Mouse (Mus musculus): ENCODE data around the gene Mmp11. TPM values are rescaled to one million over a fixed set of nuclear protein-coding genes. Genes with fewer than 3 reads are reported as not detected.
"Not testable (repeated sequence)": the region's sequence is repeated elsewhere in the genome, so short reads cannot be mapped to it uniquely, and the experiment has no call there.

Mmp11 gene
- polyA plus RNA-seq, 2 experiments = 1.1 to 1.5 TPM

DNA sequence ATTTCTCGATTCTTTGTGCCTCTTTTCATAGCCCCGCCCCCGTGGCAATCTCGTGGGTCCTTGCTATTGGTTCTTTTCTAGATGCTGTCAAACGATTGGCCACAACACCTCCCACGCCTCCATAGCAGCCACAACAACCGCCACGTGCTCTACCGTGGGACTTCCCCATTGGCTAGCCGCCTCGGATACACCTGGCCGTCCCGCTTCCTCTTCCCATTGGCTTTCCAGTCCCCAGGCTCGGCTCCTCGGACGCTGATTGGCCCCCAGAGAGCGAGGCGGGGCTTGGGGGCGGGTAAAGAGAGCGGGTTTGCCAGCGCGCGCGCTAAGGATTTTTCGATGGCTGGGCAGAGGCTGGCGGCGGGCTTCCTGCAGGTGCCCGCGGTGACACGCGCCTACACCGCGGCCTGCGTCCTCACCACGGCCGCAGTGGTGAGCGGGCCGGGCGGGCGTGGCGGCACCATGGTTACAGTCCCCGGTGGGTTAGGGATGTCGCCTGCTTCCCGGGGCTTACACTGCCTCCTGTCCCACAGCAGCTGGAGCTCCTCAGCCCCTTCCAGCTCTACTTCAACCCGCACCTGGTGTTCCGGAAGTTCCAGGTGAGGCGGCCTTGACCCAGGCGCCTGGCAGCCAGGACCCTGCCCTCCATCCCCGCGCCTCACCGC is 43.1 kb downstream of the Mmp11 start, which contains the start of gene Derl3:
Gene Derl3, plus strand, starts transcription at position 325 of the 662 bp plus-strand sequence.
- ATAC-seq (ENCODE audit: insufficient read depth) = peak; percentile 98

DNA sequence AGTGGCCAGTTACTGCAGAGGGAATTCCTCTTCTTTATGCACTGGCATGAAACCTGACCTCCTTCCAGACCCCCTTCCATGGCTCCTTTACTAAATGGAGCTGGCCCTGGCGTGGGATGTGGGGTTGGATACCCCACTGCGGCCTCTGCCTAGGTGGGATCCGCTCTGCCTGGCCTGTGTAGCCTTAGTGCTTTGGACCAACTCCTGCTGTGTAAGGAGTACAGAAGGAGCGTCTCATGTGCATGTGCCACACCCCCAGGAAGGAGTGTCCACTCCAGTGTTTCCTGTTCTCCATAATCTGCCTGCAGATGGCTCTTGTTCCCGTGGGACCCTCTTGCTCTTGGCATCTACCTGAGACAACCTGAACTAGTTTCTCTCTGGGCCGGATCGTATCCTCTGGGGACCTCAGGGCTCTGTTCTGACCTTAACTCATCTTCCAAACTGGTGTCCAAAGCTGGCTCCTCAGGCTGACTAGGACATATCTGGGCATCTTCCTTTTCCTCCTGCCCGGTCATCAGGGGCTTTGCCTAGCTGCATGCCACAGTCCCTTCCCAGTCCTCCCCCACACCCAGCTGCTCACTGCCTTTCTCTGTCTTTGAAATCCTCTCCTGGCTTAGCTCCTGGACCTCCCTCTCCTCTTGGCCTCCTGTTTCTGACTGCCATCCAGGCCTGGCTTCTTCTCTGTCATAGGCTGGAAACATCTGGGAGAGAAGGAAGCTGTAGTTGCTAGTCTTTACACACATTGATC is 46.7 kb downstream of the Mmp11 start:
- TF ChIP-seq CTCF (IDR thresholded peaks at IDR 0.05; ENCODE audit: low read depth) (no peak), EP300 (IDR thresholded peaks at IDR 0.05; ENCODE audit: low read depth) (no peak)
- H3K9me3 ChIP-seq (ENCODE audit: control insufficient read depth, low read length) = no peaks in the 10 kb centered on the region
- no peak overlapping the region for H3K27ac ChIP-seq
- no peak overlapping the region for H3K4me2 ChIP-seq (ENCODE audit: low read depth)
- no peak for ATAC-seq (ENCODE audit: insufficient read depth)
- no peaks in the 10 kb centered on the region for H3K36me3 ChIP-seq (replicated peaks; ENCODE audit: control insufficient read depth, insufficient read depth, low read depth)
- peaks cover 0 to 3% of the 10 kb centered on the region in 2 experiments; a peak in 1 of 4 replicates for H3K4me1 ChIP-seq (replicated peaks; ENCODE audit: control insufficient read depth in 2 of 2, insufficient read depth in 2 of 2, low read length in 1 of 2)
- no peak for DNase-seq (ENCODE audit: low read depth in 3 of 3, low spot score in 3 of 3)
- no peak overlapping the region for H3K4me3 ChIP-seq (ENCODE audit: insufficient read depth in 1 of 2, low read depth in 2 of 2, low read length in 2 of 2)
- H3K27me3 ChIP-seq (ENCODE audit: control insufficient read depth, insufficient read depth, low read length) = no peaks in the 10 kb centered on the region
- no peak overlapping the region for H3K9ac ChIP-seq (replicated peaks)
- WGBS (ENCODE audit: insufficient replicate concordance) = 44% methylated on average over 8 of the region's 8 CpGs

More for the DNA sequence above, 43.1 kb downstream of the Mmp11 start, which contains the start of gene Derl3:
- Histone ChIP-seq H3K4me2 (ENCODE audit: low read depth) (peak within 1 kb of the TSS; percentile 68), H3K4me3 (ENCODE audit: insufficient read depth in 1 of 2, low read depth in 2 of 2, low read length in 2 of 2) (peak within 1 kb of the TSS; percentile 26 to 39), H3K36me3 (replicated peaks; ENCODE audit: control insufficient read depth, insufficient read depth, low read depth) (peaks cover 20% of the 10 kb centered on the region), H3K27ac (no peak within 1 kb of the TSS), H3K9ac (replicated peaks) (no peak within 1 kb of the TSS; the same call in 1 of the 2 replicates), H3K27me3 (ENCODE audit: control insufficient read depth, insufficient read depth, low read length) (no peaks in the 10 kb centered on the region), H3K4me1 (replicated peaks; ENCODE audit: control insufficient read depth in 2 of 2, insufficient read depth in 2 of 2, low read length in 1 of 2) (peaks cover 0 to 3% of the 10 kb centered on the region in 2 experiments; a peak in 1 of 4 replicates), H3K9me3 (ENCODE audit: control insufficient read depth, low read length) (no peaks in the 10 kb centered on the region)
- DNase-seq (ENCODE audit: low read depth in 3 of 3, low spot score in 3 of 3) = peak; percentile 88 to 93 (median 90)
- WGBS (ENCODE audit: insufficient replicate concordance) = 2% methylated on average over 51 of the region's 51 CpGs
- TF ChIP-seq CTCF (IDR thresholded peaks at IDR 0.05; ENCODE audit: low read depth) (no peak), EP300 (IDR thresholded peaks at IDR 0.05; ENCODE audit: low read depth) (no peak)

DNA sequence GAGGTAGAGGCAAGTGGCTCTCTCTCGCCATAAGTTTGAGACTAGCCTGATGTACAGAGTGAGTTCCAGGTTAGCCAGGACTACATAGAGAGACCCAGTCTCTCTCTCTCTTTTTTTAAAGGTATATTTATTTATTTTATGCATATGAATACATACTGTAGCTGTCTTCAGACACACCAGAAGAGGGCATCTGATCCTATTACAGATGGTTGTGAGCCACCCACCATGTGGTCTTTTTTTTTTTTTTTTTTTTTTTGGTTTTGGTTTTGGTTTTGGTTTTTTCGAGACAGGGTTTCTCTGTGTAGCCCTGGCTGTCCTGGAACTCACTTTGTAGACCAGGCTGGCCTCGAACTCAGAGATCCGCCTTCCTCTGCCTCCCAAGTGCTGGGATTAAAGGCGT is 48.8 kb downstream of the Mmp11 start:
- 69% methylated on average over 4 of the region's 5 CpGs for WGBS (ENCODE audit: insufficient replicate concordance)
- H3K9ac ChIP-seq (replicated peaks); DNase-seq (ENCODE audit: low read depth in 3 of 3, low spot score in 3 of 3); H3K9me3 ChIP-seq (ENCODE audit: control insufficient read depth, low read length); ATAC-seq (ENCODE audit: insufficient read depth); H3K27ac ChIP-seq; H3K27me3 ChIP-seq (ENCODE audit: control insufficient read depth, insufficient read depth, low read length); H3K4me3 ChIP-seq (ENCODE audit: insufficient read depth in 1 of 2, low read depth in 2 of 2, low read length in 2 of 2); H3K4me2 ChIP-seq (ENCODE audit: low read depth); H3K4me1 ChIP-seq (replicated peaks; ENCODE audit: control insufficient read depth in 2 of 2, insufficient read depth in 2 of 2, low read length in 1 of 2); H3K36me3 ChIP-seq (replicated peaks; ENCODE audit: control insufficient read depth, insufficient read depth, low read depth): not testable (repeated sequence)

DNA sequence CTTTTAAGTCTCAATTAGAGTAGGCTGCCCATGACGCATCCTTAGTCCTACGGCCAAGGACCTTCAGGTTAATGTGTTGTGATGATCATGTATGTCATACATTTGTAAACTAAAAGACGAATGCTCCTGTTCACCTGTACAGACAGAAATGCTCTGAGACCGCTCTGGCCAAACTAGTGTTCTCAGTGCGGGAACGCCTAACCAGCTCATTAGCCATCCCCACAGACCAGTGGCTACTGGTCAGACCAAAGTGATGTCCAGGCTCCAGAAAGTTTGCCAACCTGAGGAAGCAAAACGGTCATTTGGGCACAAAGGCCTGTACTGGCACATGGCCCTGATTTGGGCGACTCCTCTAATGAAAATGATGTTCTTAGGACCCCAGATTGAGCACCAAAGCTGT is 51.6 kb downstream of the Mmp11 start:
- H3K4me2 ChIP-seq (ENCODE audit: low read depth) = no peak overlapping the region
- 72% methylated on average over 8 of the region's 8 CpGs for WGBS (ENCODE audit: insufficient replicate concordance)
- no peaks in the 10 kb centered on the region for H3K9me3 ChIP-seq (ENCODE audit: control insufficient read depth, low read length)
- peaks cover 5% of the 10 kb centered on the region; the same call in 1 of the 2 replicates for H3K27me3 ChIP-seq (ENCODE audit: control insufficient read depth, insufficient read depth, low read length)
- no peaks in the 10 kb centered on the region for H3K36me3 ChIP-seq (replicated peaks; ENCODE audit: control insufficient read depth, insufficient read depth, low read depth)
- no peaks in the 10 kb centered on the region; a peak in 1 of 4 replicates for H3K4me1 ChIP-seq (replicated peaks; ENCODE audit: control insufficient read depth in 2 of 2, insufficient read depth in 2 of 2, low read length in 1 of 2)
- no peak for DNase-seq (ENCODE audit: low read depth in 3 of 3, low spot score in 3 of 3)
- no peak overlapping the region for H3K9ac ChIP-seq (replicated peaks)
- TF ChIP-seq EP300 (IDR thresholded peaks at IDR 0.05; ENCODE audit: low read depth) (no peak), CTCF (IDR thresholded peaks at IDR 0.05; ENCODE audit: low read depth) (no peak)
- ATAC-seq (ENCODE audit: insufficient read depth) = no peak
- no peak overlapping the region for H3K27ac ChIP-seq
- H3K4me3 ChIP-seq (ENCODE audit: insufficient read depth in 1 of 2, low read depth in 2 of 2, low read length in 2 of 2) = no peak overlapping the region

DNA sequence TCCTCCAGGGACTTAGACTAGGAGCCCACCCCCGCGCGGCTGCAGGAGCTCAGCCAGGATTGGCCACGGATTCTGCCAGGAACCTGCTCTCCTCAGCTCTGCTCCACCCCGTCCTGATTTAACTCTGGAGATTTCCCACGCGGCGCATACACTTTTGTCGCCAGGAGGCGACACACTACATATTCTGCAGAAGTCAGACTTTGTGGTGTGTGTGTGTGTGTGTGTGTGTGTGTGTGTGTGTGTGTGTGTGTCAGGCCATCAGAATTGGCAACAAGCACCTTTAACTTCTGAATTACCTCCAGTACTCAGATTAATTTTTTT is 53.1 kb downstream of the Mmp11 start:
- WGBS (ENCODE audit: insufficient replicate concordance) = 2% methylated on average over 10 of the region's 10 CpGs
- no peaks in the 10 kb centered on the region for H3K36me3 ChIP-seq (replicated peaks; ENCODE audit: control insufficient read depth, insufficient read depth, low read depth)
- no peak overlapping the region for H3K27ac ChIP-seq

More for the DNA sequence above, 53.1 kb downstream of the Mmp11 start:
- Histone ChIP-seq H3K9me3 (ENCODE audit: control insufficient read depth, low read length) (no peaks in the 10 kb centered on the region), H3K9ac (replicated peaks) (no peak overlapping the region), H3K4me3 (ENCODE audit: insufficient read depth in 1 of 2, low read depth in 2 of 2, low read length in 2 of 2) (no peak overlapping the region), H3K27me3 (ENCODE audit: control insufficient read depth, insufficient read depth, low read length) (peaks cover 5% of the 10 kb centered on the region; the same call in 1 of the 2 replicates), H3K4me1 (replicated peaks; ENCODE audit: control insufficient read depth in 2 of 2, insufficient read depth in 2 of 2, low read length in 1 of 2) (no peaks in the 10 kb centered on the region; a peak in 1 of 4 replicates), H3K4me2 (ENCODE audit: low read depth) (peak overlapping the region; percentile 29)
- DNase-seq (ENCODE audit: low read depth in 3 of 3, low spot score in 3 of 3) (no peak), ATAC-seq (ENCODE audit: insufficient read depth) (peak; percentile 52)
- peak; percentile 73 for TF ChIP-seq CTCF (IDR thresholded peaks at IDR 0.05; ENCODE audit: low read depth)
- TF ChIP-seq EP300 (IDR thresholded peaks at IDR 0.05; ENCODE audit: low read depth) = no peak
